Mouse (Mus musculus) testis, postnatal 10 days (tissue): ENCODE measurements around the gene Dpep2nb.
A peak's percentile ranks its signal among the peaks of the same experiment; 100 is the strongest.

Experiments used
- DNase-seq: peaks from one replicate; pipeline ENCODE4 v3.0.0; 2021; ENCODE audit warnings: low spot score

Gene Dpep2nb

DNA sequence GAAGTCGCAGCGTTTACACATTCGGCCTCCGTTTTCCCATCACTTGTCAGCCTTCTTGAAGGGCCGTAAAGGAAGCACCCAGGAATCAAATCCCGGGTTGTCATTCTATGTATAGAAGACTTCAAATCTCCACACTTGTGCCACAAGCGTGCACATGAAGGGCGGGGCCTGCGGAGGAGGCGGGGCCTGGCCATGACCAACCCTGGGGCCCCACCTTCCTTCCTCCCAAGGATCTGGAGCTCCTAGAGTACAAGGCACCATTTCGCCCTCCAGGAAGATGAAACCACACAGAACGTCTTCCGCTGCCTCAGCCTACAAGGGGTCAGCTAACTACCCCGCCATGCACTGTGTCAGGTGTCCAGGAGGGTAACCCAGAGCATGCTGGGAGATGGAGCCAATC, 44.7 kb downstream of the Dpep2nb start:
- peak; percentile 49 for DNase-seq

GRCm38 (mm10) chr8:105959350-105959749, 46.4 kb downstream of the Dpep2nb start:
- peak; percentile 72 for DNase-seq

DNA sequence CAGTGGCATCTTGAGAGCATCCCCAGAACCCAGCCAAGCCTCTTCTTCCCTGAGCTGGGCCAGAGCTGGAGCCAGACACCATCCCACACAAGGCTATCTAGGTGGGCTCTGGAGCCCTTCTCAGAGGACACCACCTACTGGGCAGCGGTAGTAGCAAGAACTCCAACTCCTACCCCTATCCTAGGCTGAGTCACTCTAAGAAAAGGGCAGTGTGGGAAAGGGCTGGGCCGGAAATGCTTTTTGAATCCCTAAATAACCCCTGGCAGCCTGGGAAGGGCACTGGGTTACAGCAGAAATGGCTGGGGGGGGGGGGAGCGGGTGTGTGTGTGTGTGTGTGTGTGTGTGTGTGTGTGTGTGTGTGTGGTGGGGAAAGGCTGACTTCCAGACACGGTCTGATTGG, 48.0 kb downstream of the Dpep2nb start:
- peak; percentile 43 for DNase-seq

DNA sequence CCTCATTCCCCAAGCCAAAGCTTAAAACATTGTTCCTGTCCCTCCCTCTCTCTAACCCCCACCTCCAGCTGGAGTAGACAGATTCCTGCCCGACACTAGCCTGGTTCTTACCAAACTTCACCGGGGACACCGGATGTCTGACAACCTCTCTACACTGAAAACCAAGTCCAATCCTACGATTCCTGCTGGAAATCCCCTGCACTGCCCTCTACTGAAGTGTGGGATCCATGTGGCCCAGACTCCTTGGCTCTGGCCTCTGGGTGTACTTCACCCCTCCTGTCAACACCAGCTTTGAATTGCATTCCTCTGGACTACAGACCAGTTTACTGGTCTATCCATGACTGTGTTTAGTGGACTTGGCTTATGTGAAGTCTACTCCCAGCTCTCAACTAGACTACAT, 49.2 kb downstream of the Dpep2nb start:
- no peak for DNase-seq

DNA sequence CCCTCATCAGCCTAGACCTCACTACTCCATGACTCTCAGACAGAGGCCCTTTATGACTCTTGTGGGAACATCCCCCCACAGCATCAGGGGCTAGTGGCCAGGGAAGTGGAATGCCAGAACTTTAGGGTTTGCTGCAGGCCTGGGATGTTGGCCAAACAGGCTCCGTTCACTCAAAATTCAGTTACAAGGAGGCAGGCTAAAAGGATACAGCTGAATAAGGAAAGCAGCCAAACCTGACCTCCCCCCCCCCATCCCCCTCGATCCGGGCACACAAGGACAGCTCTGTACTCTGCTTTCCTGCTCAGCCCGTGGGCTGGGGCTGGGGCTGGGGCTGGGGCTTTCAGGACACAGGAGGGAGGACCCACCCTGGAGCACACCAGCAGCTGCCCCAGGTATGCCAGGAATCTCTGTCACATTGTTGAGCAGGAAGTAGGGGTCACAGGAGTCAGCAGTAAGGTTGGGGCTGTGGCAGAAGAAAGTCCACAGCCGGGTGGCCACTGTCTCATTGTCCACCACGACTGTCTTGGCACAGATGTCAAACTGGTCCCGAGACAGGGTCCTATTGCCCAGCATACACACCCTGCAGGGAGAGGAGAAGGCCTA, 54.6 kb downstream of the Dpep2nb start:
- DNase-seq, result peak; percentile 72

- peak; percentile 89 for DNase-seq
Measured at GRCm38 (mm10) chr8:105949350-105949749, 56.4 kb downstream of the Dpep2nb start.
